Mouse (Mus musculus): ENCODE data around the gene Ip6k1.

DNA sequence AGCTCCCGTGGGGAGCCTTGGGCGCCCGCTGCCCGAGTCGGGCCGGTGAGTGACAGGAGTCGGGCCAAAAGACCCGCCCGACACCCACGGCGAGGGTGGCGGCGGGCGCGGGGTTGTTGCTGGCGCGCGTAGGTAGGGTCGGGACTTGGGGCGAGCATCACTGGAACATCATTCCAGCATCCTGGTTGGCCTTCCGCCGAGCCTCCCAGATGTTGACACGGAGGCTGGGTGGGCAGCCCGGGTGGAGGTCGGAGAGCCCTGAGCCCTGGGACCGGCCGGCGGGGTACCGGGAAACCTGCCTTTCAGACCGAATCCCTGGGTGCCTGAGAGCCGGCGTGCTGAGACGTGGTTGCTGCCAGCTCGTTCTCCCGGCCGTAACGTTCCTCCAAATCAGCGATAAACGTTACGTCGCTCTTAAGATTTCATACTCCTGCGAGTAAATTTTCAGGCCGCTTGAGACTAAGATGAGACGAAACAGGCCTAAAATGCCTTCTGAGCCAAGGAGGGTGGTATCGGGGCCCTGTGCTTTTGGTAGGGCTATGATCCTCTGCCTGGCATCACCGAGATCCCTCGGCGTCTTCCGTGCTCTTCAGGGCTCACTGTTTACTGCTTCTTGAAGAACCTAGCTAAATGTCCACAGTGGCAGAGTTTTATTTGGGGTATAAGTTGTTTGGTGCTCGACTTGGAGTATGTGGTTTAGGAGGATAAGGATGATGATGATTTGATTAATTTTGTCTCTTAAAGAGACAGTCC, 653 bp downstream of the Ip6k1 start:
- TF ChIP-seq CTCF (conservative IDR thresholded peaks at IDR 0.05; ENCODE audit: low read length) (no peak), POU5F1 (IDR thresholded peaks at IDR 0.05; ENCODE audit: borderline replicate concordance, low read length) (no peak)
